Mouse (Mus musculus): ENCODE data around the gene Rab22a. TPM values are rescaled to one million over a fixed set of nuclear protein-coding genes. Genes with fewer than 3 reads are reported as not detected.
"Not testable (repeated sequence)": the region's sequence is repeated elsewhere in the genome, so short reads cannot be mapped to it uniquely, and the experiment has no call there.

The Rab22a gene
- polyA plus RNA-seq, 1 experiment, result 11.8 TPM

DNA sequence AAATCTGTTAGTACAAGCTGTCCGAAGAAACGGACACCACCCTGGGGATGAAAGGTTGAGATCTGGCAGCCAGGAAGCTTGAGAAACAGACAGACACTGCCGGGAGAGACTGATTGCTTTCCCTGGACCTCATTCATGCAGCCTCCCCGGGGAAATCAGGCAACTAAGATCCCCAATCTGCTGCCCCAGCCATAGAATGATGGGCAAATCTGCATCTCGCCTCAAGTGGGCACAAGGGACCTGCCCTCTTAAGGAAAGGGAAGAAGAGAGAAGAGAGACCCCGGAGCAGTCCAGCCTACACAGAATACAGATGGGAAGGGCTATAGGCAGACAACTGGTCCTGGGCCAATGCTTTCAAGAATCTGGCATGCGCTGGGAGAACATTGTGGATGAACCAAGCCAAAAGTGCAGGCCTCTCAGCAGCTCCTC is 37.4 kb upstream of the Rab22a start:
- Histone ChIP-seq H3K79me3 (ENCODE audit: low read depth) (no peaks in the 10 kb centered on the region), H3K27me3 (ENCODE audit: control insufficient read depth, insufficient read depth, insufficient read length) (no peaks in the 10 kb centered on the region), H3K79me2 (ENCODE audit: control insufficient read depth, insufficient read depth) (no peaks in the 10 kb centered on the region), H3K4me3 (ENCODE audit: insufficient read depth, poor library complexity, severe bottlenecking) (no peak overlapping the region), H3ac (ENCODE audit: control insufficient read depth, insufficient read length, low read depth) (no peak overlapping the region), H3K36me3 (ENCODE audit: control insufficient read depth, insufficient read depth) (no peaks in the 10 kb centered on the region)
- TF ChIP-seq MYOG (IDR thresholded peaks at IDR 0.05; ENCODE audit: control insufficient read depth, extremely low read depth, insufficient read length), result no peak
- no peak for TF ChIP-seq CTCF (IDR thresholded peaks at IDR 0.05; ENCODE audit: control insufficient read depth, insufficient read depth, insufficient read length)
- no peak for TF ChIP-seq CEBPB (IDR thresholded peaks at IDR 0.05; ENCODE audit: low read depth)
- TF ChIP-seq USF1 (IDR thresholded peaks at IDR 0.05; ENCODE audit: low read depth), result no peak
- TF ChIP-seq MYOD1 (IDR thresholded peaks at IDR 0.05; ENCODE audit: control insufficient read depth, insufficient read length, low read depth), result no peak
- TF ChIP-seq MAX (IDR thresholded peaks at IDR 0.05), result no peak

DNA sequence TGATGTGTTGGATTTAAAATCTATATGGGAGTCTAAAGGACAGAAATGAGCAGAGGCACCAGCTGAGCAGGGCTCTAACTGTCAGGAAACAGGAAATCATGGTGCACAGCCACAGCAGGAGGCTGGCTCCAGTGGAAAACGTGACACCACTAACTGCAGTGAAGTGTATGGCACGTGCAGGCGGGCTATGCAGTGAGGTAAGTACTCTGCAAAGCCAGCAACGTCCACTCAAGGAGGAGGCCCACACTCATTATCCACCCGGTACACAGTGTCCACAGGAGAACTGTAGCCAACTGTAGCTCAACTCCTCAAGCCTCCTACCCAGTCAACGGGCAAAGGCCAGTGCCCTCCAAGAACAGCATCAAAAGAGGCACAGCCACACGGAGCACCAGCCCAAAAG is 34.9 kb upstream of the Rab22a start:
- Histone ChIP-seq H3K79me3 (ENCODE audit: low read depth) (no peaks in the 10 kb centered on the region), H3ac (ENCODE audit: control insufficient read depth, insufficient read length, low read depth) (no peak overlapping the region), H3K4me3 (ENCODE audit: insufficient read depth, poor library complexity, severe bottlenecking) (no peak overlapping the region), H3K36me3 (ENCODE audit: control insufficient read depth, insufficient read depth) (no peaks in the 10 kb centered on the region), H3K27me3 (ENCODE audit: control insufficient read depth, insufficient read depth, insufficient read length) (no peaks in the 10 kb centered on the region), H3K79me2 (ENCODE audit: control insufficient read depth, insufficient read depth) (no peaks in the 10 kb centered on the region)
- no peak for TF ChIP-seq FOSL1 (IDR thresholded peaks at IDR 0.05; ENCODE audit: insufficient read depth, low read length, poor library complexity, severe bottlenecking)

- Histone ChIP-seq H3K79me3 (ENCODE audit: low read depth) (no peaks in the 10 kb centered on the region), H3K79me2 (ENCODE audit: control insufficient read depth, insufficient read depth) (no peaks in the 10 kb centered on the region), H3K36me3 (ENCODE audit: control insufficient read depth, insufficient read depth) (no peaks in the 10 kb centered on the region), H3ac (ENCODE audit: control insufficient read depth, insufficient read length, low read depth) (no peak overlapping the region), H3K27me3 (ENCODE audit: control insufficient read depth, insufficient read depth, insufficient read length) (no peaks in the 10 kb centered on the region), H3K4me3 (ENCODE audit: insufficient read depth, poor library complexity, severe bottlenecking) (no peak overlapping the region)
- TF ChIP-seq MYOG (IDR thresholded peaks at IDR 0.05; ENCODE audit: control insufficient read depth, extremely low read depth, insufficient read length) (no peak), FOSL1 (IDR thresholded peaks at IDR 0.05; ENCODE audit: insufficient read depth, low read length, poor library complexity, severe bottlenecking) (no peak), CTCF (IDR thresholded peaks at IDR 0.05; ENCODE audit: control insufficient read depth, insufficient read depth, insufficient read length) (no peak), MYOD1 (IDR thresholded peaks at IDR 0.05; ENCODE audit: control insufficient read depth, insufficient read length, low read depth) (no peak), CEBPB (IDR thresholded peaks at IDR 0.05; ENCODE audit: low read depth) (no peak), USF1 (IDR thresholded peaks at IDR 0.05; ENCODE audit: low read depth) (no peak), MAX (IDR thresholded peaks at IDR 0.05) (no peak)
Measured at GRCm38 (mm10) chr2:173625786-173626185, 33.8 kb upstream of the Rab22a start.

- H3K4me3 ChIP-seq (ENCODE audit: insufficient read depth, poor library complexity, severe bottlenecking); H3ac ChIP-seq (ENCODE audit: control insufficient read depth, insufficient read length, low read depth); H3K79me3 ChIP-seq (ENCODE audit: low read depth); H3K27me3 ChIP-seq (ENCODE audit: control insufficient read depth, insufficient read depth, insufficient read length); H3K36me3 ChIP-seq (ENCODE audit: control insufficient read depth, insufficient read depth); H3K79me2 ChIP-seq (ENCODE audit: control insufficient read depth, insufficient read depth): not testable (repeated sequence)
Measured at GRCm38 (mm10) chr2:173634106-173634505, 25.5 kb upstream of the Rab22a start.

DNA sequence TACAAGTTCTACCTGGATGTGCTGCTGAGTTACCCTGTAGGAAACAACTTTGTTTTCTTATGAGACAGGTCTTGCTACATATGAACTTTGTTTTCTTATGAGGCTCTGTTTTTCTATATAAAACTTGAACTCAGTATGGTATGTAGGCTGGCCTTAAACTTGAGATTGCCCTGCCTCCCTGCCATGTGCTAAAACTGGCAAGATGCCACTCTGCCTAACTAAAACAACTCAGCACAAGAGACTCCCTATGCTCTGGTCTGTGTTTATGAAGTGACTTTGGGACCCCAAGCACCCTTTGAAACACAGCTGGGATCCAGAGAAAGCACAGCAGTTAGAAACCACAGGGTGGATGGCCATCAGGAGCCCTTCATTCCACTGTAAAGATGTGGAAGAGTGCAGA is 18.2 kb upstream of the Rab22a start:
- no peak overlapping the region for H3K4me3 ChIP-seq (ENCODE audit: insufficient read depth, poor library complexity, severe bottlenecking)
- no peak overlapping the region for H3ac ChIP-seq (ENCODE audit: control insufficient read depth, insufficient read length, low read depth)
- H3K27me3 ChIP-seq (ENCODE audit: control insufficient read depth, insufficient read depth, insufficient read length), result no peaks in the 10 kb centered on the region
- H3K36me3 ChIP-seq (ENCODE audit: control insufficient read depth, insufficient read depth), result no peaks in the 10 kb centered on the region
- no peaks in the 10 kb centered on the region for H3K79me2 ChIP-seq (ENCODE audit: control insufficient read depth, insufficient read depth)
- TF ChIP-seq MYOD1 (IDR thresholded peaks at IDR 0.05; ENCODE audit: control insufficient read depth, insufficient read length, low read depth) (no peak), USF1 (IDR thresholded peaks at IDR 0.05; ENCODE audit: low read depth) (no peak)
- no peaks in the 10 kb centered on the region for H3K79me3 ChIP-seq (ENCODE audit: low read depth)

- no peak overlapping the region for H3ac ChIP-seq (ENCODE audit: control insufficient read depth, insufficient read length, low read depth)
- H3K79me2 ChIP-seq (ENCODE audit: control insufficient read depth, insufficient read depth), result no peaks in the 10 kb centered on the region
- TF ChIP-seq MYOD1 (IDR thresholded peaks at IDR 0.05; ENCODE audit: control insufficient read depth, insufficient read length, low read depth) (no peak), CEBPB (IDR thresholded peaks at IDR 0.05; ENCODE audit: low read depth) (no peak), MAX (IDR thresholded peaks at IDR 0.05) (no peak), CTCF (IDR thresholded peaks at IDR 0.05; ENCODE audit: control insufficient read depth, insufficient read depth, insufficient read length) (no peak), FOSL1 (IDR thresholded peaks at IDR 0.05; ENCODE audit: insufficient read depth, low read length, poor library complexity, severe bottlenecking) (no peak), USF1 (IDR thresholded peaks at IDR 0.05; ENCODE audit: low read depth) (no peak), MYOG (IDR thresholded peaks at IDR 0.05; ENCODE audit: control insufficient read depth, extremely low read depth, insufficient read length) (no peak)
- no peaks in the 10 kb centered on the region for H3K36me3 ChIP-seq (ENCODE audit: control insufficient read depth, insufficient read depth)
- H3K4me3 ChIP-seq (ENCODE audit: insufficient read depth, poor library complexity, severe bottlenecking), result no peak overlapping the region
- H3K27me3 ChIP-seq (ENCODE audit: control insufficient read depth, insufficient read depth, insufficient read length), result no peaks in the 10 kb centered on the region
- no peaks in the 10 kb centered on the region for H3K79me3 ChIP-seq (ENCODE audit: low read depth)
Measured at GRCm38 (mm10) chr2:173642262-173642999, 17.1 kb upstream of the Rab22a start.

All from C2C12 (cell line).